Mouse (Mus musculus): Measurements from ENCODE around the gene Ovol2.

- TF ChIP-seq GATA1 (IDR thresholded peaks at IDR 0.05; ENCODE audit: borderline replicate concordance, low read length) (no peak), FLI1 (IDR thresholded peaks at IDR 0.05; ENCODE audit: low read length) (no peak)
Observed at GRCm38 (mm10) chr2:144272088-144272487, 59.9 kb downstream of the Ovol2 start.

All from megakaryocyte, embryonic 14.5 days (primary cell).